Mouse (Mus musculus): ENCODE results near the gene Perm1.

The Perm1 gene

DNA sequence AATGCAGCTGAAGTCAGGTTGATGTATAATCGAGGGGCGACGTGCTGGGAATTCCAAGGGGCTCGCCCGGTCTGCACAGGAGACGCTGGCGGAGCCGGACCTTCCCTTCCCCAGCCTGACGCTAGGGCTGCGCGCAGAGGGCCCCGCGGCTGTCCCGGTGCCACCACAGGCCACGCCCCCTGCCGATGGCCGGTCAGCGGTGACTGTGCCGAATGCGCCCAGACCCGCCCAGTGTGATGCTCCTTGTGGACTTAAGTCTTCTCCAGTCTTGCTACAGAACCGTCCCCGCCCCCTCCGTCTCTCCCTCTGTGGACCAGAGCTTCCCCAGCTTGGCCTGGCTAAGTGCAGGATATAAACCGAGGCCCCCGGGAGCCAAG is 17.9 kb upstream of the Perm1 start:
- DNase-seq (ENCODE audit: extremely low read depth, insufficient read length, low spot score) = peak; percentile 94

DNA sequence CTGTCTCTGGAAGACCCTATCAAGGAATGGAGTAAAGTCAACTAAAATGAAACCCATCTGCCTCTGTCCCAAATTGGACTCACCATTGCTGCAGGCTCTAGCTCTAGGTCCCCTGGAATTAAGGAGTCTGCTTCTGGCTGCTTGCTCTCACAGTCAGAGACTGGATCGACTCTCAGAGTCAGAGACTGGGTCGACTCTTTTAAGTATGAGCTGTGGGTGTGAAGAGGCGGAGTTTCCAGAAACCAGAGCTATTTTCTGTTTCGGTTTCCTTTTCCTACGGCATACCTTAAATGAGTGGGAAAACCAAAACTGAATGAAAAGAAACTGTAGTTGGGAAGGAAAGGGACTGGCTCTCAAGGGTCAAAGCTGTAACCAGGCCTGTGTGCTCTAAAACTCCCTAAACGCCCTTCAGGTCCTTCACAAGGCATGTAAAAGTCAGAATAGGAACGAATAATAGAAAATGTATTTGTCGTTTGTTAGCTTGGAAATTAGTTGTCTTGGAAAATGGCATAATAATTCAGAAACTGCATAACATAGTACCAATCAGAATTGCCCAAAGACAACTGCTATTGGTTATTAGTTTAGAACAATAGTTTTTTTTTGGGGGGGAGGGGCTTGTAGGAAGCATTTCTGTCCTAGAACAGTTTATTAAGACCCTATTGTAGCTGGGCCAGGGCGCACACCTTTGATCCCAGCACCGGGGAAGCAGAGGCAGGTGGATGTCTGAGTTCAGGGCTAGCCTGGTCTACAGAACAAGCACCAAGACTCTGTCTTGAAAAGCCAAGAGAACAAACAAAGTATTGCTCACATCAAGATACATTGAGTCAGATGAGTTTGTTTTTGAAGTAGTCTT is 14.8 kb upstream of the Perm1 start, which contains the start of gene Isg15:
Isg15 (minus strand) TSS at position 196 of the 853 bp plus-strand sequence.
- peak; percentile 48 for DNase-seq (ENCODE audit: extremely low read depth, insufficient read length, low spot score)

GRCm38 (mm10) chr4:156202462-156202893 is 13.2 kb upstream of the Perm1 start:
- no peak for DNase-seq (ENCODE audit: extremely low read depth, insufficient read length, low spot score)

- peak; percentile 84 for DNase-seq (ENCODE audit: extremely low read depth, insufficient read length, low spot score)
Observed at GRCm38 (mm10) chr4:156203001-156203412, 12.7 kb upstream of the Perm1 start, which contains the start of gene AW011738. TSS of gene AW011738 (plus strand) at chr4:156203304.

GRCm38 (mm10) chr4:156203413-156204131 is 12.1 kb upstream of the Perm1 start:
- DNase-seq (ENCODE audit: extremely low read depth, insufficient read length, low spot score) = peak; percentile 83

DNA sequence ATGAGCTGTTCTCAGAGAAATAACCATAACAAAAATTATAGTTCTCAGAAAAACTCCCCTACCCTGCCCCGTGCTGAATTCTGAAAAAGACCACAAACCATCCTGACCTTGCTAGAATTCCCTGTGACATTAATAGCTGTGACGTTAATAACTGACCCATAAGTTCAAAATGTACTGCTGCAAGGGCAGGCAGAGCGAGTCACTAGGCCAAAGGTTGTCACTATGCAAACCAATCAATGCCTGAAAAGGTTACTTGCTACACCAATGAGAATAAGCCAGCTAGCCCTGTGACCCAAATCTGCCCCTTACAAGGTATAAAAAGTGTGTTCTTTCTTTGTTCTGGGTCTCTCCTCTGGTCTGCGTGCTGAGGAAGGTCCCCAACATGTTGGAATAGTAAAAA is 6.8 kb upstream of the Perm1 start:
- no peak for DNase-seq (ENCODE audit: extremely low read depth, insufficient read length, low spot score)

- no peak for DNase-seq (ENCODE audit: extremely low read depth, insufficient read length, low spot score)
Observed at GRCm38 (mm10) chr4:156209963-156210635, 5.6 kb upstream of the Perm1 start.

GRCm38 (mm10) chr4:156213134-156213533 is 2.5 kb upstream of the Perm1 start:
- no peak for DNase-seq (ENCODE audit: extremely low read depth, insufficient read length, low spot score)

- no peak for DNase-seq (ENCODE audit: extremely low read depth, insufficient read length, low spot score)
Observed at GRCm38 (mm10) chr4:156216196-156216595, 528 bp downstream of the Perm1 start.

DNA sequence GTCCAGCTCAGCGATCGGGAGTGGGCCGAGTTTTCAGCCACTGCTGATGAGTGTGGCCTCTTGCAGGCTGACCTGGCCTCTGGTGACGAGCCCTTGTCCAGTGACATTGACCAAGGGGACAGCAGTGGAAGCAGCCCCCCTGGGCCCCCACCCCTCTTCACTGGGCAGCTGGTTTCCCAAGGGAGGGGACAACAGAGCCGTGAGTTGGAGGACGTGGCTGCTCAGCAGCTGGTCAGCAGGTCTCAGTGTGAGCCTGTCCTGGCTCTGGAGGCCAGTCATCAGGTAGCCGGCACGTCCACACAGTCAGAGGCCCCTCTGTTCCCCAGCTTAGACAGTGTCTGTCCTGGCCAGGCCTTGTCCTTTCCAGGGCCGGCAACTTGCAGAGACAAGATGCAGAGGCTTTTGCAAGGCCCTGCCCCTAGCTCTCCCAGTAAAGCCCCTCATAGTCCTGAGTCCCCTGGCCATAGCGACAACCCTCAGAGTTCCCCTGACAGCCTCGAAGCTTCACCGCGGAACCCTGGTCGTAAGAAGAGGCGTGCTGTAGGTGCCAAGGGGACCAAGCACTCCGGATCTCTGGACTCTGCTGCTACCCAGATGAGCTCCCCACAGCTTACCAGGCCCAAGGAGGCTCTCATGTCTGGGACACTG is 1.5 kb downstream of the Perm1 start:
- DNase-seq (ENCODE audit: extremely low read depth, insufficient read length, low spot score) = no peak

- DNase-seq (ENCODE audit: extremely low read depth, insufficient read length, low spot score) = no peak
Observed at GRCm38 (mm10) chr4:156217838-156218237, 2.2 kb downstream of the Perm1 start.

GRCm38 (mm10) chr4:156219936-156220335 is 4.3 kb downstream of the Perm1 start:
- no peak for DNase-seq (ENCODE audit: extremely low read depth, insufficient read length, low spot score)

DNA sequence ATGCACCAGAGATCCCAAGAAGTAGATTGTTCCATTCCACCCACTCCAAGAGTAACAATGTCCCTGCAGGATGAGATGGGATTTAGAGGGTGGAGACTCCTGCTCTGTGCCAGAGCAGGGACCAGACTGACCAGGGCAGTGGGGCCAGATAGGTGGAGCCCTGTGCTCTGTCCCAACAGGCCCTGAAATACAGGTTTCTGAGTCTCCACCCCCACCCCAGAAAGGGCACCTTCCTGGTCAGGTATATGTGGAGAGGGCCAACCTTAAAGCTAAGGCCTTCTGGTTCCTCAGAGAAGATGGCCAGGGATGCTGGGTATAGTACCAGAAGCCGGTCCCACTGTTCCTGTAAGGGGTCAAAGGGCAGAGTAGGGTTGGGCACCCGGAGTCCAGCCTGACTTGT is 8.6 kb downstream of the Perm1 start:
- no peak for DNase-seq (ENCODE audit: extremely low read depth, insufficient read length, low spot score)

- no peak for DNase-seq (ENCODE audit: extremely low read depth, insufficient read length, low spot score)
Observed at GRCm38 (mm10) chr4:156227752-156228392, 12.2 kb downstream of the Perm1 start.

DNA sequence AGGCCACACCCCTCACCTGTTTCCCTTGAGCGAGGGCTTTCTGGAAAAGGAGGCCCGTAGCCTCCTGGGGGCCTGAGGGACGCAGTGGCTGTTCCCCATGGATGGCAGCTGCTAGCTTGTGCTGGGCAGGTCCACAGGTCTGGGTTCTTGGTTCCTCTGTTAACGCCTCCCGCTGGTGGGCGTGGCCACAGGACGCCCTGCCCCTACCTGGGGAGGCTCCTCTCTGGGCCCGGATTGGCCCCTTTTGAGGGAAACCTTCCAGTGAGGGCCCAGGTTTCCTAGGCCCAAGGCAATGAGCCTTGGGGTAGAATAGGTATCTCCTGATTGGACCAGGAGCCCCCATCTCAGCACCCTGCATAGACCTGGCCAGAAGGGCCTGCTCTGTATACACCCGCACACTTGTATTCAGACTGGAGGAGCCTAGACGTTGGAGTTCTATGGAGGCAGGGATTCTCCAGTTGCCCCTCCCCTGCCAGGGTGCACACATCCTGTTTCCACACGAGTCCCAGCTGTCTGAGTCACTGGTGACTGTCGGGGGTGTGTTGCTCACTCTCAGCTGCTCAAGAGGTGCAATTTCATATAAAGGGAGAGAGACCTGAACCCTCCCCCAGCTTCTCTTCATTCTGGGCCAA is 12.8 kb downstream of the Perm1 start:
- DNase-seq (ENCODE audit: extremely low read depth, insufficient read length, low spot score) = peak; percentile 86

DNA sequence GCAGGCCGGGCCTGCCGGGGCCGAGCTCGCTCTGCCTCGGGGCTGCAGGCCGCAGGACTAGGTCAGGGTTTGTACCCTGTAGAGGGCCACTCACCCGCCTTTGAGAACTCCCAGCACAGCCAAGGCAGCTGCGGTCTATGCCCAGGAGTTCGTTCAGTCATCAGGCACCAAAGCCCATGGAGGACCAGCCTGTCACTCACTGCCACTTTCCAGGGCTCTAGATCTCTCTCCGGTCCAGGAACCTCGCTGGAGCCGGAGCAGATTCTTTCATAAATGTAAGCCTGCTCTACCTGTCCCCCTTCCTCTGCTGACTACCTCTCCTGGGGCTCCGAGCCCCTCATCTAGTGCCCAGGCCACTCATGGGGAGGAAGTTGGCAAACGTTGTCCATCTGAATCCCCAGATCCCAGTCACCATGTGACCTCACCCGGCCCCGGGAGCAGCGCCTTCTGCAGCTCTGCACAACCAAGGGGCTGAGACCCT is 18.4 kb downstream of the Perm1 start:
- DNase-seq (ENCODE audit: extremely low read depth, insufficient read length, low spot score) = peak; percentile 37

DNA sequence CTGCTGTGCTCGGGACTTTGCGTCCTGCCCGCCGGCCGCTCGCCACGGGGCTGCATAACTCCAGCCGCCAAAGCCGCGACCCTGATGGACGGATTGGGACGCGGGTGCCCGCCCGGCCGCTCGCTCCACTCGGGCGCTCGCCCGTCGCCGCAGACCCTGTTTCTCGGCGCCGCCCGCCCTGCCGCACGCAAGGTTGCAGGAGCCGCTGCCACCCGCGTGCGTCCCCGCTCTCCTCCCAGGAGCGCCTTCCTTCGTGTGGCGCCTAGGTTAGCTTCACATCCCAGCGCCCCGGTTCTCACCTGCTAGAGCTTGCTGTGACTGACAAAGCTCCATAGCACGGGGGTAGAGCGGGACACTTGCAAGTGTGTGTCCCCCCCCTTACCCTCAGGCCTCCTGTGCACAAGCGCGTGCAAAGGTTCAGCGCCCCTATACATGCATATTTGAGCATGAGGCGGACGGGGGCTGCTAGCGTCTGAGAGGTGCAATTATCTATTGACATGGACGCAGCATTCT is 19.1 kb downstream of the Perm1 start, which contains the start of gene Plekhn1:
Plekhn1 (minus strand) TSS at position 157 of the 513 bp plus-strand sequence.
- DNase-seq (ENCODE audit: extremely low read depth, insufficient read length, low spot score) = peak; percentile 77

DNA sequence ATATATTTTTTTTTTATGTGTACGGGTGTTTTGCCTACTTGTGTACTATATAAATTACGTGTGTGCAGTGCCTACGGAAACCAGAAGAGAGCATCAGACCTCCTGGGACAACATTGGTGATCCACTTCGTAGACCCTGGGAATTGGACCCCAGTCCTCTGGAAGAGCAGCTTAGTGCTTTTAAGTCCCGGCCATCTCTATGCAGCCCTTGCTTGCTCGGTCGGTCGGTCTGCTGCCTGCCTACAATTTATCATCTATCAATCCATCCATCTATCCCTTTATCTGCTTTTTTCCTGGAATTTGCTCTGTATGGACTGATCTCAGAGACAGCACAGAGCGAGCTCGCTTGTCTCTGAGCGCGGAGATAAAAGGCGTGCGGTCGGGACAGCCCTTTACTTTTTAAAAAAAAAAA is 19.7 kb downstream of the Perm1 start:
- DNase-seq (ENCODE audit: extremely low read depth, insufficient read length, low spot score) = no peak

DNA sequence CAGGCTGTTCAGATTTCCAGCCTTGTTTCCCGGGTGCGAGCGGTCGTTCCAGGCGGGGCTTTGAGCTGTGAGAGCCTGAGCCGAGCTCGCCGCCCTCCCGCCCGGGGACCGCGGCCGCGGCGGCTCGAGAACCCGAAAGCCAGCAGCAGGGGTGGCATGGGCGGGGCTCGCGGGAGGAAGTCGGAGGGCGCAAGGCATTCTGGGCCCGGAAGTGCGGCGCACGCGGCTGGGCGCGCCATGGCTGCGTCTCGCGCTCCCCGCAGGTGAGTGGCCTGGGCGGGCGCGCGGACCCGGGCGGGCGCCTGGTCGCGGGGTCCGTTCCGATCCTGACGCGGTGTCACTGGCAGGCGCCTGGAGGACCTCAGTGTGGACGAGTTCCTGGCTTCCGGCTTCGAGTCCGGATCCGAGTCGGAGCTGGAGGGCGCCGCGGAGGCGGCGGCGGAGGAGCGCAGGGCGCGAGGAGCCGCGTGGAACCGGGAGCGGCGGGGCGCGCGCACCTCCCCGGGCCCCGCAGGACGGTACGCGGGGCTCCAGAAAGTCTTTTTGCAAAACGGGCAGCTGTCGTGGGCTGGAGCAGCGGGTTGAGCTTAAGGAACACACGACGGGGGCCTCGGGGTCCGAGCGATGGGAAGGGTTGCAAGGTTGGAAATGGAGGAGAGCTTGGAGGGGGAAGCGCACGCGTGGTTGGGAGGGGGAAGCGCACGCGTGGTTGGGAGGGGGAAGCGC is 20.3 kb downstream of the Perm1 start, which contains the start of gene Noc2l:
Noc2l (plus strand) TSS at position 203 of the 726 bp plus-strand sequence.
- peak; percentile 87 for DNase-seq (ENCODE audit: extremely low read depth, insufficient read length, low spot score)
